Mouse (Mus musculus) forebrain, embryonic 15.5 days (tissue): Measurements from ENCODE around the gene Plekhg5. TPM values are rescaled to one million over a fixed set of nuclear protein-coding genes. Genes with fewer than 3 reads are reported as not detected.
A peak's percentile ranks its signal among the peaks of the same experiment; 100 is the strongest.

Experiments
- ATAC-seq: fragments of 200-750 bp; cut with Nextera tagmentation; replicated peaks from 2 replicates; pipeline ENCODE4 v1.8.0; 2017; ENCODE audit warnings: mild to moderate bottlenecking, moderate TSS enrichment, moderate library complexity
- H3K27ac ChIP-seq: fragments of 300-500 bp; sonication (generic); replicated peaks from 2 replicates; pipeline ENCODE4 v1.5.1; 2015; ENCODE audit warnings: mild to moderate bottlenecking, inconsistent platforms
- H3K27me3 ChIP-seq: fragments of 300-500 bp; sonication (generic); 2 replicates; pipeline ENCODE4 v1.6.1; 2015; ENCODE audit warnings: inconsistent platforms
- H3K36me3 ChIP-seq: fragments of 300-500 bp; sonication (generic); 2 replicates; pipeline ENCODE4 v1.6.1; 2015; ENCODE audit warnings: mild to moderate bottlenecking, inconsistent platforms
- H3K4me1 ChIP-seq: fragments of 300-500 bp; sonication (generic); 2 replicates; pipeline ENCODE4 v1.6.1; 2015; ENCODE audit warnings: inconsistent platforms
- H3K4me2 ChIP-seq: fragments of 300-500 bp; sonication (generic); replicated peaks from 2 replicates; pipeline ENCODE4 v1.6.1; 2015; ENCODE audit warnings: mild to moderate bottlenecking, inconsistent platforms
- H3K4me3 ChIP-seq: fragments of 300-500 bp; sonication (generic); 2 replicates; pipeline ENCODE4 v1.5.1; 2015; ENCODE audit warnings: mild to moderate bottlenecking, inconsistent platforms
- H3K9ac ChIP-seq: fragments of 300-500 bp; sonication (generic); replicated peaks from 2 replicates; pipeline ENCODE4 v1.6.1; 2015; ENCODE audit warnings: mild to moderate bottlenecking, inconsistent platforms
- H3K9me3 ChIP-seq: fragments of 300-500 bp; sonication (generic); 2 replicates; pipeline ENCODE4 v1.6.1; 2016; ENCODE audit warnings: inconsistent platforms
- WGBS: fragments of 180-500 bp; shearing (Covaris S2); methylation state at CpG from one replicate; pipeline ENCODE4 v1.1.7; 2015; ENCODE audit warnings: mixed read lengths; 5-methylcytosine and 5-hydroxymethylcytosine counted together
- polyA plus RNA-seq: library from polyadenylated mRNA; unstranded; fragments of >200 nt; fragmentation: Nextera tagmentation; extraction: Ambion mirVana; gene quantifications from 2 replicates; pipeline ENCODE4 v1.2.1, GENCODE M21; 2015

The Plekhg5 gene
- polyA plus RNA-seq, 1 experiment from 2014 or later, result 9.3 TPM

- peak overlapping the region; percentile 20 for H3K4me2 ChIP-seq
- no peak for ATAC-seq
- no peak overlapping the region for H3K9ac ChIP-seq
Observed at GRCm38 (mm10) chr4:152120311-152121182, 48.2 kb downstream of the Plekhg5 start.

GRCm38 (mm10) chr4:152121183-152121505 is 48.8 kb downstream of the Plekhg5 start:
- Histone ChIP-seq H3K27me3 (peaks cover 98% of the 10 kb centered on the region), H3K4me3 (no peak overlapping the region), H3K9ac (no peak overlapping the region), H3K4me1 (peaks cover 32% of the 10 kb centered on the region), H3K9me3 (no peaks in the 10 kb centered on the region), H3K27ac (no peak overlapping the region), H3K36me3 (no peaks in the 10 kb centered on the region), H3K4me2 (no peak overlapping the region)
- no peak for ATAC-seq
- WGBS, result under 1% methylated on average over 12 of the region's 12 CpGs

More at GRCm38 (mm10) chr4:152120311-152121182, 48.2 kb downstream of the Plekhg5 start:
- no peak overlapping the region for H3K27ac ChIP-seq
- no peak overlapping the region for H3K4me3 ChIP-seq
- no peaks in the 10 kb centered on the region for H3K36me3 ChIP-seq
- H3K27me3 ChIP-seq, result peaks cover 98% of the 10 kb centered on the region
- H3K4me1 ChIP-seq, result peaks cover 30% of the 10 kb centered on the region
- H3K9me3 ChIP-seq, result no peaks in the 10 kb centered on the region
- 1% methylated on average over 30 of the region's 31 CpGs for WGBS

DNA sequence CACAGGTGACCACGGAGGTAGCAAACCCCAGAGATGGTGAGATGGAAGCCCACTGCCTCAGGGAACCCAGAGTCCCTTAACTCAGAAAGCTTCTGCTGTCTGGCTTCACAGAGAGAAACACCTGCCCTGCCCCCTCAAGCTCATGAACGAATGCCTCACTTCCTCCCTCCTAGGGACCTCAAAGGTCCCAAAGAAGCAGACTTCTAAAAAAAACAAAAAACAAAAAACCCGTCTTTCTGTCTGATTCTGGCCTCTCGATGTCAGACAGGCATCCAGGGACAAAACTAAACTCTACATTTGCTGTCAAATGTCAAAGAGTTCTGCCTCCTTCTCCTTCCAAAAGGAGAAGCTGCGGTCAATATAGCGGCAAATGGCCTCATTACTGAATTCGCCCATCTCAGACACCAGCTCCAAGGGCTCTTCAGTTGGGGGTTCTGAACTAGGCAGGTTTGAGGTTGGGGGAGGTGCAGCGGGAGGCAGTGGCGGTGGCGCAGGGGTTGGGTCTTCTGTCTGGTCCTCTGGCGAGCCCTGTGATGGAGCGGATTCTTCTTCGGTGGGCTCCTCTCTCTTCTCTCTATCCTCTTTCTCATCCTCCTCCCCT is 52.2 kb downstream of the Plekhg5 start:
- no peak overlapping the region for H3K4me2 ChIP-seq
- no peak for ATAC-seq
- H3K4me3 ChIP-seq, result no peak overlapping the region
- H3K27me3 ChIP-seq, result peaks cover 98% of the 10 kb centered on the region
- H3K9ac ChIP-seq, result no peak overlapping the region
- no peaks in the 10 kb centered on the region for H3K9me3 ChIP-seq
- no peak overlapping the region for H3K27ac ChIP-seq
- H3K4me1 ChIP-seq, result peaks cover 35% of the 10 kb centered on the region
- 8% methylated on average over 13 of the region's 13 CpGs for WGBS
- no peaks in the 10 kb centered on the region for H3K36me3 ChIP-seq

DNA sequence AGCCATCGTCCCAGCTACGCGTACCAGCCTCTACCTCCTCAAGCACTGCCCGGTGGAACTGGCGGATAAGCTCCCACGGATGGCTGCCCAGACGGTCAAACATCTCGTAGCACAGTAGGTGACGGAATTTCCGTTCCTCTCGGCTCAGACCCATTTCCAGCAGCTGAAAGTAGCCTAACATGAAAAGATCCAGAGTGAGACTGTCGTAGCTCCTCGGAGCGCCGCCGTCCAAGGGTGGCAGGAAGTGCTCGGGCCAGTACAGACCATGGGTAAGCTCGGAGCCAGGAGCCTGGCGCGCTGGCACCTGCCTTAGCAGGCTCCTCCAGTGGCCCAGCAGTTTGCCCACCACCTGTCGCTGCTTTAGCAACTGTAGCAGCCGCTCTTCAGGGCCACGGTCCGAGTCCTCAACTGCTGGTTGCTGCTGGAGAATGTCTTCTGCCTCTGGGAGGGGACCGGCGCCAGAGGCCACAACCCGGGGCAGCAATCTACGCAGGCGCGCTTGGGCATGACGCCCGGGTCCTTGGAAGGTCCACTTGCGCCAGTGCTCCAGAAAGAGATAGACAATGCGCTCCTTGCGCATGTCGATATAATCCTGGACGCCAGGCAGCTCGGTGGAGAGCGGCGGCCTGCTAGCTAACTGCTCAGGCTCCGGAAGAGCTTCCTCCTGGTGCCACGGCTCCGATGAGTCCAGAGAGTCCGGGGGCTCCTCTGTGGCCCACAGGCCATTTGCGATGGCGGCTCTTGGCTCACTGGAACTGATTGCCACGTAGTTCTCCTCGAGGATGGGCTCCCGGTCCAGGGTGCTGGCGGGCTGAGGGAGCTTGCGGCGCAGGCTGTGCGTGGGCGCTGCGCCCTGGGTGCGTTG is 53.1 kb downstream of the Plekhg5 start:
- Histone ChIP-seq H3K4me1 (peaks cover 28% of the 10 kb centered on the region), H3K9me3 (no peaks in the 10 kb centered on the region), H3K36me3 (no peaks in the 10 kb centered on the region), H3K4me3 (peak overlapping the region; percentile 24), H3K4me2 (peak overlapping the region; percentile 31), H3K27ac (no peak overlapping the region), H3K9ac (no peak overlapping the region), H3K27me3 (peaks cover 98% of the 10 kb centered on the region)
- no peak for ATAC-seq
- WGBS, result 4% methylated on average over 56 of the region's 56 CpGs

GRCm38 (mm10) chr4:152126026-152126920 is 54.0 kb downstream of the Plekhg5 start:
- no peak overlapping the region for H3K9ac ChIP-seq
- no peak overlapping the region for H3K27ac ChIP-seq
- peaks cover 28% of the 10 kb centered on the region for H3K4me1 ChIP-seq
- H3K36me3 ChIP-seq, result no peaks in the 10 kb centered on the region
- H3K9me3 ChIP-seq, result no peaks in the 10 kb centered on the region
- peaks cover 98% of the 10 kb centered on the region for H3K27me3 ChIP-seq
- H3K4me2 ChIP-seq, result peak overlapping the region; percentile 31
- no peak for ATAC-seq
- H3K4me3 ChIP-seq, result peak overlapping the region; percentile 24
- WGBS, result 2% methylated on average over 65 of the region's 65 CpGs

GRCm38 (mm10) chr4:152127884-152128283 is 55.6 kb downstream of the Plekhg5 start:
- H3K27me3 ChIP-seq, result peaks cover 98% of the 10 kb centered on the region
- WGBS, result 81% methylated on average over 11 of the region's 11 CpGs
- no peaks in the 10 kb centered on the region for H3K36me3 ChIP-seq
- no peak overlapping the region for H3K9ac ChIP-seq
- H3K4me2 ChIP-seq, result no peak overlapping the region
- ATAC-seq, result no peak
- no peaks in the 10 kb centered on the region for H3K9me3 ChIP-seq
- H3K4me3 ChIP-seq, result no peak overlapping the region
- peaks cover 41% of the 10 kb centered on the region for H3K4me1 ChIP-seq
- no peak overlapping the region for H3K27ac ChIP-seq

DNA sequence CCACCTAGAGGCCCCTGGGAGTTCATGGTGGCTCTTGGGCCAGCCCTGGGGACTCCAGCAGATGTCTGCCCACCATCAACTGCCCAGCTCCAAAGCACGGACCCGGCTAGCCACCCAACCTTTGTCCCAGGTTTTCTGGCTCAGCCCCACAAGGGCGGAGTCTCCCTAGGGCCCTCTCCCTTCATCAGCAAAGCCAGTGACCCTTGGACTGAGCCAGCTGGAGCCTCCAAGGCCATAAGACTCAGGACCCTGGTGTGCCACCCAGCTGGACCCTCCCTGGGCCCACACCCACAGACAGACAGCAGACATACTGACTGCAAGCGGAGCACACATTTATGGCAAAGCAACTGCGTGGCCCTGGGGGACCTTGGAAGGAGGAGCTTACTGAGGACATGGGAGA is 56.5 kb downstream of the Plekhg5 start:
- H3K4me3 ChIP-seq, result no peak overlapping the region
- H3K27me3 ChIP-seq, result peaks cover 98% of the 10 kb centered on the region
- no peak for ATAC-seq
- no peak overlapping the region for H3K4me2 ChIP-seq
- peaks cover 41% of the 10 kb centered on the region for H3K4me1 ChIP-seq
- 43% methylated on average over 5 of the region's 5 CpGs for WGBS
- no peaks in the 10 kb centered on the region for H3K9me3 ChIP-seq
- no peak overlapping the region for H3K9ac ChIP-seq
- no peaks in the 10 kb centered on the region for H3K36me3 ChIP-seq
- H3K27ac ChIP-seq, result no peak overlapping the region

DNA sequence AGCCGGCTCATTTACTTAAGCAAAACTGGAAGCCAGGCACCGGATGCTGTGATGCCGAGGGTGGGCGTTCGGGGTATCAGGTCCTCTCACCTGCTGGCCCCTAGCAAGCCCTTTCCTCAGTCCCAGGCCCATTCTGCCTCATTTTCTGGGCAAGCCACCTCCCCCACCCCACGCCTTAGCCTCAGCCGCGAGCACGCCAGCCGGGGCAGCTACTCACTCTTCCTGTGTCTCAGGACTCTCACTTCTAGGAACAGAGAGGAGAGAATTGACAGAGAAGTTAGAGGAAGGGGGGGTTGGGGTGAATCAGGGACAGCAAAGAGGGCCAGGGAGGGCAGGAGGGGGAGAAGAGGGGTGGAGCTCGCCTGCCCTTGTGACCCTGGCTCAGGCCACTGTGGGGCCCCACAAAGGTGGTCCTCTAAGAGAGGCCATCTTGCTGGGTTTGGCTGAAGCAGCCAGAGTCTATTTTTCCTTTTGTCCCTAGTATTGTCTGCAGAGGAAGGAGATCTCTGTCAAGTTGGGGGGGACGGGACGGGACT is 57.2 kb downstream of the Plekhg5 start:
- peaks cover 98% of the 10 kb centered on the region for H3K27me3 ChIP-seq
- peaks cover 41% of the 10 kb centered on the region for H3K4me1 ChIP-seq
- no peaks in the 10 kb centered on the region for H3K9me3 ChIP-seq
- WGBS, result 24% methylated on average over 13 of the region's 13 CpGs
- H3K36me3 ChIP-seq, result no peaks in the 10 kb centered on the region
- no peak overlapping the region for H3K27ac ChIP-seq
- H3K4me2 ChIP-seq, result no peak overlapping the region
- no peak overlapping the region for H3K9ac ChIP-seq
- no peak for ATAC-seq
- no peak overlapping the region for H3K4me3 ChIP-seq

- no peaks in the 10 kb centered on the region for H3K36me3 ChIP-seq
- ATAC-seq, result peak; percentile 85
- peaks cover 83% of the 10 kb centered on the region for H3K27me3 ChIP-seq
- peak overlapping the region; percentile 19; the same call in 1 of the 2 replicates for H3K9ac ChIP-seq
- whole genome bisulfite sequencing, result under 1% methylated on average over 85 of the region's 85 CpGs
- H3K4me2 ChIP-seq, result peak overlapping the region; percentile 47
- H3K27ac ChIP-seq, result no peak overlapping the region
- no peaks in the 10 kb centered on the region for H3K9me3 ChIP-seq
- H3K4me1 ChIP-seq, result peaks cover 31% of the 10 kb centered on the region
- H3K4me3 ChIP-seq, result peak overlapping the region; percentile 30
Observed at GRCm38 (mm10) chr4:152130771-152131653, 58.7 kb downstream of the Plekhg5 start.
